Mouse (Mus musculus) duodenum, adult 2 months (tissue): ENCODE data around the gene Cdyl2. TPM values are rescaled to one million over a fixed set of nuclear protein-coding genes. Genes with fewer than 3 reads are reported as not detected.

Source experiments
- polyA plus RNA-seq: library from polyadenylated mRNA; depleted of rRNA; stranded (reverse); fragments of >200 nt; gene quantifications from 2 replicates; pipeline ENCODE4 v1.2.3, GENCODE M21; 2012; ENCODE audit warnings: low replicate concordance; rRNA removed

Cdyl2 gene
- polyA plus RNA-seq, result 0.33 and 0.53 TPM in 2 replicates

DNA sequence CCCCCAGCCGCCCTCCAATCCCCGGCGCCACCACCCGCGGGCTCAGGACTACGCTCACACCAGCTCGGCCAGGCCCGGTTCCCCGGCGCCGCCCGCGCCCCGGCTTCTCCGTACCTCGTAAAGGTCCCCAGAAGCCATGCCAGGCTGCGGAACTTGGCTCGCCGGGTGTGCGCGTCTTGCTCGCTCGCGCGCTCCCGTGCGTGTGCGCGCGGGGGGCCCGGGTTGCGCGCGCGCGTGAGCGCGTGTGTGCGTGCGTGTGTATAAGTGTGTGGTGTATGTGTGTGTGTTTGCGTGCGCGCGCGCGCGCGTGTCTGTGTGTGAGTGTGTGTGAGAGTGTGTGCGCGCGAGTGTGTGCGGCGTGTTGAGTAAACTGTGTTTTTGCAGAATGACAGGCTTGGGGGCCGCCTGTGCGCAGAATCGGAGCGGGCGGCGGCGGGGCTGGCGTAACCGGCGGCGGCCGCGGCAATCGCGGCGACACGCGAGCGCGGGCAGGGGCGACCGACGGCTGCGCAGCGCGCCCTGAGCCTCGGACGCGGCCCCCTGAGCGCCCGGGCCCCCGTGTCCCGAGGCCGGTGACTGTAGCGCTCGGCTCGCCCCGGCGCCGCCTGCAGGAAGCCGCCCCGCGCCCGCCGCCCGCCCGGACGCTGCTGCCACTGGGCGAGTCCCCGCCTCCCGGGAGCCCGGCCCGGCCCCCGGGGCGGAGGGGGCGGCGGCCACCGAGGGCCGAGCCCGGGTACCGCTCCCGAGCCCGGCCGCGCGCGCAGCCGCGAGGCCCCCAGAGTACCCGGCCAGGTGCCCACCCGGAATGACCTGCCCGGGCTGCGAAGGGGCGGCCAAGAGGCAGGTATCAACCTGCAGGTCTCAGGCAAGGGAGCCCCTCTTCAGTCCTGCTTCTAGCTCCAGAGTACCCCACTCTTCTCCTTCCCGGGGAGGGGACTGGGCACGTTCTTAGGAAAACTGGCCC, at the start of gene Cdyl2:
Gene Cdyl2 (minus strand): TSS at position 308 of the 964 bp plus-strand sequence.

Other genes with a start within 250 kb of the Cdyl2 start
- not detected in 2 replicates for gene Dynlrb2, start 228.0 kb downstream of the Cdyl2 start, polyA plus RNA-seq
- 3.1 and 3.2 TPM in 2 replicates for gene Cmc2, start 188.5 kb upstream of the Cdyl2 start, polyA plus RNA-seq
- 1.1 and 2.2 TPM in 2 replicates for gene Cenpn, start 188.7 kb upstream of the Cdyl2 start, polyA plus RNA-seq
- 6.0 and 6.7 TPM in 2 replicates for gene Atmin, start 210.4 kb upstream of the Cdyl2 start, polyA plus RNA-seq
- gene 1700030J22Rik, start 246.0 kb upstream of the Cdyl2 start, polyA plus RNA-seq, result 0.09 and 0.18 TPM in 2 replicates